20 mouse cellular contexts compared by ENCODE assay signal in genomic region chr19:3261336-3261735, GRCm38 (mm10). TPM values are rescaled to one million over a fixed set of nuclear protein-coding genes. Genes with fewer than 3 reads are reported as not detected.
DNase-seq lines count a peak whose midpoint lies in the region; ATAC-seq and TF ChIP-seq lines count a peak whose summit lies in the region.
"Had no signal": no experiment of that assay in that cellular context is flagged by ENCODE, and none has a peak within 500 bp of the region (broad histone marks: within the 10 kb centered on the region; RNA-seq: fewer than 3 reads in every experiment).

No protein-coding gene starts in this region.

- DNase-seq in forebrain, embryonic 11.5 days (ENCODE audit: low spot score): peak; percentile 42
- DNase-seq in forebrain, postnatal 0 days: no peak
- peak; percentile 1 for DNase-seq in kidney, adult 11 months
- peak; percentile 1 for DNase-seq in lung, adult 2 months
- no peak for DNase-seq in lung, postnatal 36 days
- peak; percentile 23 for DNase-seq in limb, embryonic 10.5 days (ENCODE audit: low spot score)
- DNase-seq in left cerebral cortex, adult 9 months (ENCODE audit: low spot score in 2 of 2): no peak
- DNase-seq: adrenal gland, postnatal 36 days; cerebellum, adult 11-12 months; embryo, embryonic 11 days; gastrocnemius, postnatal 14 days; kidney, postnatal 36 days; lung, embryonic 14.5 days had no signal

- no peak overlapping the region for H3K9ac ChIP-seq in forebrain, embryonic 11.5 days (ENCODE audit: low read length)
- H3K9ac ChIP-seq in forebrain, postnatal 0 days: no peak overlapping the region
- no peak overlapping the region for H3K9ac ChIP-seq in kidney, embryonic 15.5 days
- H3K9ac ChIP-seq: embryonic facial prominence, embryonic 15.5 days; forebrain, embryonic 12.5 days; limb, embryonic 15.5 days; lung, embryonic 14.5 days had no signal

- TF ChIP-seq CTCF in forebrain, postnatal 0 days (IDR thresholded peaks at IDR 0.05; ENCODE audit: low read depth): no peak
- TF ChIP-seq CTCF in lung, adult 2 months (IDR thresholded peaks at IDR 0.05; ENCODE audit: insufficient read depth, low read length): no peak

- H3K4me1 ChIP-seq in forebrain, embryonic 11.5 days (replicated peaks; ENCODE audit: control insufficient read depth, insufficient read depth, low read length): no peaks in the 10 kb centered on the region
- no peaks in the 10 kb centered on the region for H3K4me1 ChIP-seq in forebrain, postnatal 0 days (ENCODE audit: insufficient read depth)
- H3K4me1 ChIP-seq in kidney, embryonic 15.5 days: no peaks in the 10 kb centered on the region
- H3K4me1 ChIP-seq in lung, adult 2 months (ENCODE audit: control insufficient read depth, insufficient read depth, low read length): no peaks in the 10 kb centered on the region
- no peaks in the 10 kb centered on the region for H3K4me1 ChIP-seq in limb, embryonic 10.5 days
- H3K4me1 ChIP-seq: embryonic facial prominence, embryonic 15.5 days; forebrain, embryonic 12.5 days; hindbrain, embryonic 10.5 days; limb, embryonic 15.5 days had no signal

- ATAC-seq in forebrain, embryonic 11.5 days (replicated peaks; ENCODE audit: low FRiP score): no peak
- no peak for ATAC-seq in forebrain, postnatal 0 days
- ATAC-seq in kidney, embryonic 15.5 days (replicated peaks; ENCODE audit: low FRiP score): no peak
- ATAC-seq: intestine, postnatal 0 days had no signal

- H3K36me3 ChIP-seq in forebrain, embryonic 11.5 days (ENCODE audit: control insufficient read depth, insufficient read depth, low read length): peaks cover 4% of the 10 kb centered on the region; the same call in 1 of the 2 replicates
- H3K36me3 ChIP-seq in forebrain, postnatal 0 days (ENCODE audit: insufficient read depth): peaks cover 64% of the 10 kb centered on the region
- peaks cover 62% of the 10 kb centered on the region for H3K36me3 ChIP-seq in kidney, embryonic 15.5 days
- H3K36me3 ChIP-seq in limb, embryonic 10.5 days: peaks cover 70% of the 10 kb centered on the region

- H3K4me3 ChIP-seq in forebrain, embryonic 11.5 days (ENCODE audit: low read depth, low read length): no peak overlapping the region
- no peak overlapping the region for H3K4me3 ChIP-seq in forebrain, postnatal 0 days (ENCODE audit: low read depth, low read length)
- no peak overlapping the region for H3K4me3 ChIP-seq in kidney, embryonic 15.5 days (replicated peaks)
- H3K4me3 ChIP-seq in lung, adult 2 months (replicated peaks; ENCODE audit: extremely low read depth, low read depth, low read length): no peak overlapping the region
- H3K4me3 ChIP-seq in limb, embryonic 10.5 days: no peak overlapping the region
- H3K4me3 ChIP-seq: embryonic facial prominence, embryonic 15.5 days; forebrain, embryonic 12.5 days; hindbrain, embryonic 10.5 days; limb, embryonic 15.5 days had no signal

- 93% methylated on average over 7 of the region's 7 CpGs for WGBS in forebrain, embryonic 11.5 days
- 95% methylated on average over 7 of the region's 7 CpGs for WGBS in forebrain, postnatal 0 days
- 91% methylated on average over 7 of the region's 7 CpGs for WGBS in kidney, embryonic 15.5 days
- 95% methylated on average over 7 of the region's 7 CpGs for WGBS in lung, adult 2 months
- 95% methylated on average over 7 of the region's 7 CpGs for WGBS in limb, embryonic 10.5 days

- no peaks in the 10 kb centered on the region for H3K27me3 ChIP-seq in forebrain, embryonic 11.5 days (ENCODE audit: control insufficient read depth, insufficient read depth, low read length)
- no peaks in the 10 kb centered on the region for H3K27me3 ChIP-seq in forebrain, postnatal 0 days (ENCODE audit: insufficient read depth, low read length)
- no peaks in the 10 kb centered on the region for H3K27me3 ChIP-seq in kidney, embryonic 15.5 days
- H3K27me3 ChIP-seq in limb, embryonic 10.5 days (ENCODE audit: low read depth, poor library complexity, severe bottlenecking): no peaks in the 10 kb centered on the region
- H3K27me3 ChIP-seq: embryonic facial prominence, embryonic 15.5 days; forebrain, embryonic 12.5 days; limb, embryonic 15.5 days had no signal

- no peaks in the 10 kb centered on the region for H3K9me3 ChIP-seq in forebrain, embryonic 11.5 days (ENCODE audit: control insufficient read depth, low read length)
- no peaks in the 10 kb centered on the region for H3K9me3 ChIP-seq in forebrain, postnatal 0 days (ENCODE audit: low read length)
- no peaks in the 10 kb centered on the region for H3K9me3 ChIP-seq in kidney, embryonic 15.5 days (replicated peaks)
- H3K9me3 ChIP-seq in limb, embryonic 10.5 days (replicated peaks): no peaks in the 10 kb centered on the region
- H3K9me3 ChIP-seq: embryonic facial prominence, embryonic 15.5 days; forebrain, embryonic 12.5 days; limb, embryonic 15.5 days had no signal

- no peak overlapping the region for H3K4me2 ChIP-seq in forebrain, embryonic 11.5 days (ENCODE audit: low read depth, low read length, severe bottlenecking)
- no peak overlapping the region for H3K4me2 ChIP-seq in forebrain, postnatal 0 days (ENCODE audit: low read depth)
- H3K4me2 ChIP-seq in kidney, embryonic 15.5 days: no peak overlapping the region
- H3K4me2 ChIP-seq: embryonic facial prominence, embryonic 15.5 days; forebrain, embryonic 12.5 days; limb, embryonic 15.5 days; lung, embryonic 14.5 days had no signal

- H3K27ac ChIP-seq in forebrain, embryonic 11.5 days (ENCODE audit: low read depth, low read length): no peak overlapping the region
- H3K27ac ChIP-seq in forebrain, postnatal 0 days (ENCODE audit: low read depth, low read length): no peak overlapping the region
- H3K27ac ChIP-seq in kidney, embryonic 15.5 days: no peak overlapping the region
- H3K27ac ChIP-seq in limb, embryonic 10.5 days: no peak overlapping the region
- H3K27ac ChIP-seq: embryonic facial prominence, embryonic 15.5 days; forebrain, embryonic 12.5 days; hindbrain, embryonic 10.5 days; hindbrain, postnatal 0 days; limb, embryonic 15.5 days had no signal

- no peak for TF ChIP-seq POLR2A in lung, adult 2 months (IDR thresholded peaks at IDR 0.05; ENCODE audit: borderline replicate concordance, extremely low read depth, low read depth, low read length)

RNA-seq across cellular contexts. Expression of gene Mrpl21, which starts 21.4 kb away (rescaled TPM):
- 122 and 131 TPM in 2 replicates for polyA plus RNA-seq in forebrain, embryonic 11.5 days (2014; fragmentation: Nextera tagmentation; extraction: Ambion mirVana)
- 61.7 and 79.1 TPM in 2 replicates for total RNA-seq in forebrain, postnatal 0 days (2014; rRNA removed)
- polyA plus RNA-seq in forebrain, postnatal 0 days (2015; fragmentation: Nextera tagmentation; extraction: Ambion mirVana): 92.3 and 96.8 TPM in 2 replicates
- 126 and 129 TPM in 2 replicates for polyA plus RNA-seq in kidney, embryonic 15.5 days (2015; fragmentation: Nextera tagmentation; extraction: Ambion mirVana)
- 26.9 and 29.5 TPM in 2 replicates for polyA plus RNA-seq in lung, adult 2 months (2012; rRNA removed)
- 153 and 161 TPM in 2 replicates for polyA plus RNA-seq in limb, embryonic 10.5 days (2016; fragmentation: Nextera tagmentation; extraction: Ambion mirVana)

RNA-seq across cellular contexts. Expression of gene Ighmbp2, which starts 21.5 kb away (rescaled TPM):
- 9.4 and 10.1 TPM in 2 replicates for polyA plus RNA-seq in forebrain, embryonic 11.5 days (2014; fragmentation: Nextera tagmentation; extraction: Ambion mirVana)
- 10.1 and 10.5 TPM in 2 replicates for total RNA-seq in forebrain, postnatal 0 days (2014; rRNA removed)
- polyA plus RNA-seq in forebrain, postnatal 0 days (2015; fragmentation: Nextera tagmentation; extraction: Ambion mirVana): 8.8 and 10.4 TPM in 2 replicates
- polyA plus RNA-seq in kidney, embryonic 15.5 days (2015; fragmentation: Nextera tagmentation; extraction: Ambion mirVana): 9.5 and 9.6 TPM in 2 replicates
- polyA plus RNA-seq in lung, adult 2 months (2012; rRNA removed): 5.8 and 7.5 TPM in 2 replicates
- polyA plus RNA-seq in limb, embryonic 10.5 days (2016; fragmentation: Nextera tagmentation; extraction: Ambion mirVana): 12.6 and 15.1 TPM in 2 replicates

Comparison
In these comparisons a context has a peak if more than half of its experiments do, and no peak if none do; other contexts are left out.
1. DNase-seq: peak in forebrain, embryonic 11.5 days (single experiment), kidney, adult 11 months (single experiment), lung, adult 2 months (single experiment) and limb, embryonic 10.5 days (single experiment); none in forebrain, postnatal 0 days (single experiment), lung, postnatal 36 days (single experiment) and left cerebral cortex, adult 9 months (0 of 2).